Mouse (Mus musculus): ENCODE results near the gene Fam214b. TPM values are rescaled to one million over a fixed set of nuclear protein-coding genes. Genes with fewer than 3 reads are reported as not detected.

Gene Fam214b
- total RNA-seq (2023) = 10 to 100 TPM; 54.2 to 74.8 TPM

DNA sequence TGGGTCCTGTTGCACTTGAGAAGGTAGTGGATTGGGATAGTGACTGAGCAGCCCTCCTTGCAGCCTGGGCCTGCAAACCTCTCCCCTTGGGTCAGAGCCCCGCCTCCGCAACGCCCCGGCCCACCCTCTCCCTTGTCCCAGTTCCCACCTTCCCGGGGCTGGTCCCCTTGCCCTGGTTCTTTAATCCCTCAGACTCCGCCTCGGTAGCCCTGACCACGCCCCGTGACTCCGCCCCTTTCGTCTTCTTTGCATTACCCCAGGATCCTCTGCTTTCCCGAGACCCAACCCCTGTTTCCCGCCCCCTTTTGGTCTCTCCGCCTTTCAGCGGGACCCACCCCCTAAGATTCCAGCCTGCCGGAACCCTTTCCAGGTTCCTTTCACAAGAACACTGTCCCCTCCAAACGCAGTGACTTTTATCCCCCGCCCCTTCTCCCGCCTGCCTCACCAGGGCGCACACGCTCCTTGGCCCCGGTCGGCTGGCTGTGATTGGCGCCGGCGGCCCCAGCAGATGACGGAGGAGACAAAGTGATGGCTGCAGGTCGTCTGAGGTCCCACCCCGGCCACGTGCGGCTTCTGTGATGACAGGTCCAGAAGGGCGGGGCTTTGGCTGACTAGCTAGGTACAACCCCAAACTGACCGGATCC lies at the start of gene Fam214b:
Gene Fam214b (minus strand): TSS at position 562 of the 644 bp plus-strand sequence.

DNA sequence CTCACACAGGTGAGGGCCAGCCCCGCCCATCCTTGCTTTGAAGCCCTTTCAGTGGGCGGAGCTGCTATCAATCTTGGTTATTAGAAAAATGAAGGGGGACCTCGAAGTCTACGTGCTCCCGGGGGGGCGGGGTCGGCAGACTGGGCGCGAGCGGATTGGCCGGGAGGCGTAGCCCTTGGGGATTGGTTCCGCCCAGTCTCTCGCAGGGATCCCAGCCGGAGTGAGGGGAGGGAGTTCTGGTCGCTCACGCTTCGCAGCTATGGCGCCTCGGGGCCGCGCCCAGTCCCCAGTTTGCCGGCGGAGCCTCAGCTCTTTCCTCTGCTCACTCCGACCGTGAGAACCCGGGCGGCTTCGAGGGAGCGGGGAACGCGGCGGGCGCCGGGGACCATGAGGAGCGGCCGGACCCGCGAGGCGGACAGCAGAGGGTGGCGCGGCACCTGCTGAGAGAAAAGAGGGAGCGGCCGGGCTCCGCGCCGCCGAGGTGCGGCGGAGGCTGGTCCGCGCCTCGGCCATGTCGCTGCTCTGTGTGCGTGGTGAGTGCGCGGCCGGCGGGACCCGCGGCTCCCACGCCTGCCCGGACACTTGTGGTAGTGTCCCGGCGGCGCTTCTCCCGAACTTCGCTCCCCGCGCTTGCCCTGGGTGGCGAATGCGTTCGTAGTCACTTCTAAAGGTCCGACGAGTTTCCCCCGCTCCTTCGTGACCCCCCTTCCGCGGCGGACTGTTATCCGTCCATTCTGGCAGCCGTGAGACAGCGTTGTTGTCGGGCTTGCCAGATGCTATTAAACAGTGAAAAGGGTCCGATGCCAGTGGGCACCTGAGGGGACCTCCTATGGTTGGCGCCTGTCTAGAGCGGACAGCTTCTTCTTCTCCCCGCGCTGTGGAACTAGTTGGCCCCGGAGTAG lies 13.0 kb upstream of the Fam214b start, which contains the start of gene Unc13b:
Gene Unc13b (plus strand): TSS at position 201 of the 902 bp plus-strand sequence.

DNA sequence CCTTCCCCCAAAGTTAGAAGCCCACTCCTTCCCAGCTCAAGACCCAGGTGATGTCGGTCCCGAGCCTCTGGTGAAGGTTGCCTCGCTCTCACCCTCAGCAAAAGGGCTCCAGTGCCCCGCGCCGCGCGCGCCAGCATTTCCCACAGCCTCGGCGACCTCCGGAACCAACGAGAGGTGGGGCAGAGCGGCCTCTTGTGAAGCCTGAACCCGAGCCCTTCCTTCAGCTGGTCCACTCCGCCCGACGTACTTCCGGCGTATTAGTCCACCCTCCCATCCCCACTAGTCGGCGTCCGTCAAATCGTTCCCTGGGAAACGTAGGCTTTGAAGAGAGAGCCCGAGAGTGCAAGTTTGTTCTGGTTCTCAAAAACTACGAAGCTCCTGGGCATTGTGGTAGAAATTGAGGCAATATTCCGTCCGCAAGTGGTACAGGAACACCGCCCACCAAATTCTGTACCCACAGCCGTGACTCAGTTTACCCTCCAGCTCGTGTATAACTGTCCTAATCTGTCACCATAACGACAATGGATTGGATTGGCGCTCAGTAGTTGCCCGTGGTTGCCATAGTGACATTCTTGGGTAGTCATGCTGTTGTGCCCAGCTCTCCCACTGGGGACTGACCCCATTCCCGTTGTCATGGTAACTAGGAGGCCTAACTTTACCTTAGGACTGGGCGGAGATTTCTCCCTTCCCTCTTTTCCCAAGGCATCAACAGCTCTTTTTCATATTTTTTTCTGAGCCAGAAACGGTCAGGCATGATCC lies 14.6 kb downstream of the Fam214b start, which contains the start of gene Stoml2:
Gene Stoml2 (minus strand): TSS at position 474 of the 759 bp plus-strand sequence.

DNA sequence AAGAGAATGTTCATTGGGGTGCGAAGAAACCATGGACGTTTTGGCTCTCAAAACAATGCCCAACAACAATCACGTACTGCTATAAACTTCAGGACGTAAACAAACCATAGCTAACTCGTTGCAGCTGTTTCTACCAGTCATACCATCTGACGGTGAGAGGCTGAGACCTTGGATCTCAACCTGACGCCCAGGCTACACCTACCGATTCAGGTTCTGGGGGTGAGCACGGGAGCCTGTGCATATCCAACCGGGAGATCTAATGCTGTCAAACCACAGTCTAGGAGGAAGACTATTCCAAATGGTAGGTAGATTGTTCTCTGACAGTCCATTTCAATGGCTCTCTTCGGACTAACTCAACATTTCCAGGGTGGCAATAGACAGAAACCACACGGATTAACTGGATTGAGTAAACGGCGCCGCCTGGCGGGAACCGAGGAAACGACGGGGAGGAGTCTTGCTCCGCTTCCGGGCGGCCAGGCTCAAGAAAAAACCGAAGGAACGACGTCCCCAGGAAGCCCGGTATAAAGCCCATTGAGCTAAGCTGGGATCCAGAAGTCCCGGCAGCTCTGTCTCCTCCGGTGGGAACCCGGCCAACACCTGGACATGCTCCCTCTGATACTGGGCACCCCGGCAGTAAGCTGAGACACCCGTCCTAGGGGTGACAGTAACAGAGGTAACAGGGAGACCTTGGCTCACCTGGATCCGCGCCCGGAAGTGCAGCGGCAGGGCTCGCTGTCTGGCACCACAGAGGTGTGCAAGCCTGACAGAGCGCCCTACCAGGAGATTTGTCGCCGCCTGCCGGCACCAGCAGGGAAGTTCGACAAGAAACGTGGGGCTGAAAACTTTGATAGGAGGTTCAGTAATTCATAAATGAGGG lies 20.7 kb downstream of the Fam214b start, which contains the start of gene Pigo:
Gene Pigo (minus strand): TSS at position 736 of the 877 bp plus-strand sequence.

DNA sequence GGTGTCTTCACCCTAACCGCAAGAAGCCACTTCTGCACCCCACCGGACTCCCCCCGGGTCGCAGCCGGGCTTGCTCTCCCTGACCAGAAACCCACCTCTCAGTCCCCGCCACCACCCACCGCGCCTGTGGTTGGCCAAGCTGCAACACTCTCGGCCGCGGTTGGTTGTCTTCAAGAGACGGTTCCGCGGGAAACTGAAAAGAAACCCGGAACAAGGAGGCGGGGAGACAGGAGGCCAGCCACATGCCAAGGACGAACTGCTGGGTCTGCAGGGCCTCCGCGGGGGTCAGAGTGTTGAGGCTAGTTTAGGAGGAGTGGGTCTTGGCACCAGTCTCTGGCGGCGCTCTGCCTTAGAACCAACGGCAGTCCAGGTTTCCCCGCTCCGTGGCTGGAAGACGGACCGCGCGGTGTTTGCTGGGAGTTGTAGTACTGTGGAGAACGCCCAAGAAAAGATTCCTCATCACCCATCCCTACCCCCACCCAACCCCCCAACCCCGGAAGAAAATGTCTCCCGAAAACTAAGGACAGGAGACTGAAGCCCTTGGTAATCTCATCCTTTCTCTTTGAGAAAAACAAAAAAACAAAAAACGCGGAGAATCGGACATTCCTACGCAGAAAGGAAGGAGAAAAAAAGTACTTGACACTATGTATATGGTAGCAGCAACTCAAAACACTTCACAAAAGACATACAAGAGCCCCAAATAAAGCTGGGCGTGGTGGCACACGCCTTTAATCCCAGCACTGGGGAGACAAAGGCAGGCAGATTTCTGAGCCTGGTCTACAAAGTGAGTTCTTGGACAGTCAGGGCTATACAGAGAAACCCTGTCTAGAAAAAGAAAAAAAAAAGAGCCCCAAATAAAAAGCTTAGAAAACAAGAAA lies 35.6 kb downstream of the Fam214b start, which contains the start of gene Fancg:
Gene Fancg (minus strand): TSS at position 346 of the 878 bp plus-strand sequence.

DNA sequence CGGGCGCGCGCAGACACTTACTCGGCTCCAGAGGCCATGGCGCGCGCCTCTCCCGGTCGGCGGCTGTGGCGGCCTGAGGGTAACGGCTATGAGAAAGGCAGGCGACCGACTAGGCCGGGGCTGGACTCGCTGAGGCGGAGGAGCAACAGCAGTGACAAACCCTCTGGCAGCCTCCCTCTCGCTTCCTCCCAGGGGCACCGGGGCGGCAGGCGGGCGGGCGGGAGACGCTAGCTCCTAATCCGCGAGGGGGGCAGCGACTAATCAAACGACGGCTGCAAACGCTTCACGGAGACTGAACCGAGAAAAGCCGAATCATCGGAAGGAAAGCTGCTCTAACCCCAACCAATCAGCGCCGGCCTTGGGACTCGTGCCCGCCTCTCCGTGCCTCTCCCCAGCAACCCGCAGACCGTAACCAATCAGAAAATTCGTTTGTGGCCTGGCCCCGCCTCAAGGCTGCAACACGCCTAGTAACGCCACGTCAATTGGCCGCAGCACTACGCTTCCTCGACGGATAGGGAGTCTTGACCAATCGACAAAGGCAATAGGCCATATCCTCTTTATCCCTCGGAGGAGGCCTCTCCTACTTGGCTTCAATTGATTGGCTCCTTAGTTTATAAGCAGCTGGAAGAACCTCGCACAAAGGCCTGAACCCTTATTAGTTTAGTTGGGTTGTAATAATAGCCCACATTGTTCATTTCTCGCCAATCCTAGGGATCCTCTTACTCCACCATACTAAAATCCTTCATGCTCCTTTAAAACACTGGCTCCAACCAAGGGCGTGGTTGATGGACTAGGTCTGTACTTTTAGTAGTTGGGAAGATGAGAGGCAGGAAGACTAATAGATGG lies 45.7 kb downstream of the Fam214b start, which contains the start of gene Vcp:
Gene Vcp (minus strand): TSS at position 367 of the 846 bp plus-strand sequence.

Other genes starting within 250 kb of the Fam214b start
- not detected for gene Fam205a1, start 192.3 kb downstream of the Fam214b start, total RNA-seq (2023)
- gene Gm12394, start 189.4 kb downstream of the Fam214b start, total RNA-seq (2023) = not detected
- gene Fam205c, start 172.0 kb downstream of the Fam214b start, total RNA-seq (2023) = not detected
- not detected for gene Phf24, start 129.6 kb downstream of the Fam214b start, total RNA-seq (2023)
- gene Dnajb5, start 96.4 kb downstream of the Fam214b start, total RNA-seq (2023) = 10 to 100 TPM; 14.3 to 14.6 TPM
- not detected for gene 1700022I11Rik, start 76.6 kb downstream of the Fam214b start, total RNA-seq (2023)
- 100 to 1,000 TPM; 115 to 119 TPM for gene Vcp, start 45.7 kb downstream of the Fam214b start, total RNA-seq (2023)
- gene Fancg, start 35.7 kb downstream of the Fam214b start, total RNA-seq (2023) = 10 to 100 TPM; 18.4 to 23.1 TPM
- 10 to 100 TPM; 11.7 to 12.1 TPM for gene Pigo, start 20.4 kb downstream of the Fam214b start, total RNA-seq (2023)
- 10 to 100 TPM; 61.5 to 64.6 TPM for gene Stoml2, start 14.5 kb downstream of the Fam214b start, total RNA-seq (2023)
- 1 to 10 TPM; 2.9 to 3.3 TPM for gene Unc13b, start 12.7 kb upstream of the Fam214b start, total RNA-seq (2023)
- under 1 TPM in 1 of 2 experiments, not detected in 1; 0.34 TPM for gene Atp8b5, start 220.9 kb upstream of the Fam214b start, total RNA-seq (2023)

All from monocyte, adult 59 days (primary cell).